Mouse (Mus musculus) E14TG2a.4 (cell line): ENCODE measurements around the gene Ehmt2.

Experiments used
- H3K27me3 ChIP-seq: 2 replicates; pipeline ENCODE4 v1.6.1; 2014; ENCODE audit warnings: low read length, control low read depth; ENCODE audit not compliant: insufficient read depth
- H3K36me3 ChIP-seq: 2 replicates; pipeline ENCODE4 v1.6.1; 2014; ENCODE audit warnings: low read length, control low read depth; ENCODE audit not compliant: insufficient read depth
- H3K4me1 ChIP-seq: replicated peaks from 2 replicates; pipeline ENCODE4 v1.6.1; 2014; ENCODE audit warnings: low read depth, low read length, control low read depth
- H3K4me3 ChIP-seq: replicated peaks from 2 replicates; pipeline ENCODE4 v1.5.1; 2014; ENCODE audit warnings: mild to moderate bottlenecking, low read length
- H3K9me3 ChIP-seq: 2 replicates; pipeline ENCODE4 v1.6.1; 2014; ENCODE audit warnings: low read length, control low read depth
- CTCF ChIP-seq: conservative IDR thresholded peaks from 2 replicates; pipeline ENCODE4 v1.5.1; 2014; ENCODE audit warnings: low read length
- NANOG ChIP-seq: IDR thresholded peaks from 2 replicates; pipeline ENCODE4 v1.6.1; 2014; ENCODE audit warnings: borderline replicate concordance, low read length, mixed read lengths
- POU5F1 ChIP-seq: IDR thresholded peaks from 2 replicates; pipeline ENCODE4 v1.6.1; 2014; ENCODE audit warnings: low read length, borderline replicate concordance

Gene Ehmt2

DNA sequence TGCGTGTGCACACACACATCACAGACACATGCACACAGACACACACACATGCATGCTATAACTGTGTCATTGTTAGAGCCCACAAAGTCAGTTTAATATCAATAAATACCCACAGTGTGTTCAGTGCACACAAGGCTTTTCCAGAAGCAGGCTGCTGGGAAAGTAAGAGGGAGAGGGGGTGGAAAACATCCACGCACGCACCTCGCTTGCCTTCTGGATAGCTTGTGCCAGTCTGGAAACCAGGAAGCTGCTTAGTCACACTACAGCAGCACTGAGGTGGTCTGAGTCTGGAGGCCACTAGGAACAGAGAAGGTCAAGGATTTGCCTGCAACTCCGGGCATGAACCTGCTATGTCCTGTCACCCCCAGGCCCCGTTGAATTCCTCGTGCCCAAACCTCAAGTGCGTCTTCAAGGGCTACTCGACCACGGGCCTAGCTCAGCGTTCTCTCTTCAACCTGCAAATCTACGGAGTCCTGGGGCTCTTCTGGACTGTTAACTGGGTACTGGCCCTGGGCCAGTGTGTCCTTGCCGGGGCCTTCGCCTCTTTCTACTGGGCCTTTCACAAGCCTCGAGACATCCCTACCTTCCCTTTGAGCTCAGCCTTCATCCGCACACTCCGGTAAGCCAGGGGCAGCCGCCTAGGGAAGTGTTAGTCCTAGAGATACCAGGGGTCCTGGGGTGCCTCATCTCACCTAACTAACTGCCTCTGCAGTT, 29.2 kb downstream of the Ehmt2 start:
- peak overlapping the region; percentile 72 for H3K4me3 ChIP-seq
- no peaks in the 10 kb centered on the region for H3K9me3 ChIP-seq
- peaks cover 11% of the 10 kb centered on the region for H3K27me3 ChIP-seq
- peaks cover 2% of the 10 kb centered on the region for H3K36me3 ChIP-seq
- peaks cover 43% of the 10 kb centered on the region for H3K4me1 ChIP-seq
- no peak for TF ChIP-seq CTCF
- no peak for TF ChIP-seq NANOG
- TF ChIP-seq POU5F1: no peak

DNA sequence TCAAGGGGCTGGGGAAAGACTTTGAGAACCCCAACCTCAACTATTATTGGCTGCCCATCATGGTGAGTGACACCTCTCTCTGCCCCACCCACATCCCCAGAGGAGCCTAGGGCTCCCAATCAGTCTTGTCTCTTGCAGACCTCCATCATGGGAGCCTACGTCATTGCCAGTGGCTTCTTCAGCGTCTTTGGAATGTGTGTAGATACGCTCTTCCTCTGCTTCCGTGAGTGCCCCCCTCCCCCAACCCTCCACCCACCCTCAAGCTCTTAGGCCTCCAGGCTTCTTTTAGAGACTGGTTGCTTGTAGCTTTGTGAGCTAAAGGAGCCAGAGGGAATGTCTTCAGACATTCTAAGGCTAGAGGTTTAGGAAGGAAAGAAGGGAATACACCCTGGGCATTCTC, 30.6 kb downstream of the Ehmt2 start:
- Histone ChIP-seq H3K9me3 (no peaks in the 10 kb centered on the region), H3K4me1 (peaks cover 46% of the 10 kb centered on the region), H3K27me3 (peaks cover 23% of the 10 kb centered on the region), H3K36me3 (peaks cover 11% of the 10 kb centered on the region), H3K4me3 (peak overlapping the region; percentile 72)
- TF ChIP-seq NANOG (no peak), CTCF (no peak), POU5F1 (no peak)

DNA sequence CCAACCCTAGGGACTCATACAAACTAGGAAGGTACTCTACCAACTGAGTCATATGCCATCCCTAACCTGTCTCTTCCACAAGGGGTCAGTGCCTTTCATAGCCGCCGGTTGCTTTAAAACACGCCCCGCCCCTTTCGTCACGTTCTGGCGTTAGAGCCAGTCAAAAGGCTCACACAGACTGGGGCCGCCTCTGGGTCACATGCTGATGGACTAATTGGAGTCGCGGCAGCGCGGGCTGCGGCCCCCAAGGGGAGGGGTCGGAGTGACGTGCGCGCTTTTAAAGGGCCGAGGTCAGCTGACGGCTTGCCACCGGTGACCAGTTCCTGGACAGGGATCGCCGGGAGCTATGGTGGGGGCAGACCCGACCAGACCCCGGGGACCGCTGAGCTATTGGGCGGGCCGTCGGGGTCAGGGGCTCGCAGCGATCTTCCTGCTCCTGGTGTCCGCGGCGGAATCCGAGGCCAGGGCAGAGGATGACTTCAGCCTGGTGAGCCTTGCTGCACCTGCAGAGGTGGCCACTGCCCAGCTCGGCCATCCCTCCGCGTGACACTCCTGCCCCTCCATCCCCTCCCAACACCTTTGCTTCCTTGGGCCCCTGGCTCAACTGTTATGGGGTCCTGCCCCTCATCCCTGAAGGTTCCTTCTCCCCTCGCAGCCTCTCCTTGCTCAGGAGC, 32.9 kb downstream of the Ehmt2 start, which contains the start of gene Neu1:
Neu1 (plus strand) TSS at position 193 of the 674 bp plus-strand sequence.
- Histone ChIP-seq H3K9me3 (no peaks in the 10 kb centered on the region), H3K4me3 (peak within 1 kb of the TSS; percentile 91), H3K36me3 (peaks cover 32% of the 10 kb centered on the region), H3K27me3 (peaks cover 35% of the 10 kb centered on the region), H3K4me1 (peaks cover 63% of the 10 kb centered on the region)
- TF ChIP-seq POU5F1 (no peak), NANOG (no peak), CTCF (peak; percentile 45)

DNA sequence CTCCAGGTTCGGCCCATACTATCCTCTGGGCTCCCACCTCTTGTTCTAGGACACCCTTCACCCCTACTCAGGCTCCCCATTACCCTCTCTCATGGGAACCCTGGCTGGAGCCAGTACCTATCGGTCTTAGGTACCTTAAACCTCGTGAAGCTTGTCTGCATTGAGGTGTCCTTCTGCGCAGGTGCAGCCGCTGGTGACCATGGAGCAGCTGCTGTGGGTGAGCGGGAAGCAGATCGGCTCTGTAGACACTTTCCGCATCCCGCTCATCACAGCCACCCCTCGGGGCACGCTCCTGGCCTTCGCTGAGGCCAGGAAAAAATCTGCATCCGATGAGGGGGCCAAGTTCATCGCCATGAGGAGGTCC, 33.4 kb downstream of the Ehmt2 start:
- Histone ChIP-seq H3K9me3 (no peaks in the 10 kb centered on the region), H3K36me3 (peaks cover 32% of the 10 kb centered on the region), H3K4me1 (peaks cover 63% of the 10 kb centered on the region), H3K27me3 (peaks cover 35% of the 10 kb centered on the region), H3K4me3 (peak overlapping the region; percentile 91)
- no peak for TF ChIP-seq CTCF
- TF ChIP-seq NANOG: no peak
- no peak for TF ChIP-seq POU5F1

DNA sequence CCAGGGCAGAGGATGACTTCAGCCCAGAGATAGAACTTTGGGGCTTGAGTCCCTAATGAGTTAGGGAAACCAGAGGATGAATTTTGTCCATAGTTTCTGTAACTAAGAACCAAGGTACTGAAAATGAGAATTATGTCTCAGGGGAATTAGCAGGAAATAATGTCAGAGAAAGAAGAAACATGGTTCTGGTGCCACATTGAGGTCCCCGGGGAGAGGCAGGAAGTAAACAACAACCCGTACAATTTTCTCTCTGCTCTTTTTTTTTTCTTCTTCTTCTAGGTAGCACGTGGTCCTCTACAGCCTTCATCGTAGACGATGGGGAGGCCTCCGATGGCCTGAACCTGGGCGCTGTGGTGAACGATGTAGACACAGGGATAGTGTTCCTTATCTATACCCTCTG, 34.0 kb downstream of the Ehmt2 start:
- peaks cover 32% of the 10 kb centered on the region for H3K36me3 ChIP-seq
- no peak for TF ChIP-seq CTCF
- peaks cover 35% of the 10 kb centered on the region for H3K27me3 ChIP-seq
- peak overlapping the region; percentile 91 for H3K4me3 ChIP-seq
- no peaks in the 10 kb centered on the region for H3K9me3 ChIP-seq
- H3K4me1 ChIP-seq: peaks cover 61% of the 10 kb centered on the region

DNA sequence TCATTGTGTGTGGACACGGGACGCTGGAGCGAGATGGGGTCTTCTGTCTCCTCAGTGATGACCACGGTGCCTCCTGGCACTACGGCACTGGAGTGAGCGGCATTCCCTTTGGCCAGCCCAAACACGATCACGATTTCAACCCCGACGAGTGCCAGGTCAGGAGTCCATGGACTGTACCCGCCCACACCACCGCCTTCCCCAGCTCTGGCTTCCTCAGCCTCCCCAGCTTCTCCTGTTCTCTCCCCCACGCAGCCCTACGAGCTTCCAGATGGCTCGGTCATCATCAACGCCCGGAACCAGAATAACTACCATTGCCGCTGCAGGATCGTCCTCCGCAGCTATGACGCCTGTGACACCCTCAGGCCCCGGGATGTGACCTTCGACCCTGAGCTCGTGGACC, 35.8 kb downstream of the Ehmt2 start:
- H3K4me1 ChIP-seq: peaks cover 44% of the 10 kb centered on the region
- peaks cover 35% of the 10 kb centered on the region for H3K27me3 ChIP-seq
- H3K9me3 ChIP-seq: no peaks in the 10 kb centered on the region
- TF ChIP-seq POU5F1 (no peak), CTCF (no peak), NANOG (no peak)
- H3K4me3 ChIP-seq: peak overlapping the region; percentile 55
- peaks cover 32% of the 10 kb centered on the region for H3K36me3 ChIP-seq

DNA sequence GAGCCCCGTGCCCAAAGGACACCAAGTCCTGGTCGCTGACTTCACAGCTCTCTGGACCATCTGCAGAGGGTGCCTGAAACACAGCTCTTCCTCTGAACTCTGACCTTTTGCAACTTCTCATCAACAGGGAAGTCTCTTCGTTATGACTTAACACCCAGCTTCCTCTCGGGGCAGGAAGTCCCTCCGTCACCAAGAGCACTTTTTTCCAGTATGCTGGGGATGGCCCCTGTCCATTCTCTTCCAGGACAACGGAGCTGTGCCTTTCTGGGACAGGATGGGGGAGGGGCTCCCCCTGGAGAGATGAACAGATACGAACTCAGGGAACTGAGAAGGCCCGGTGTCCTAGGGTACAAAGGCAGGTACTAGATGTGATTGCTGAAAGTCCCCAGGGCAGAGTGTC, 36.6 kb downstream of the Ehmt2 start:
- Histone ChIP-seq H3K9me3 (no peaks in the 10 kb centered on the region), H3K27me3 (peaks cover 35% of the 10 kb centered on the region), H3K4me3 (0 out of 2 replicates have a peak overlapping the region, but pooled peaks have one; percentile 55), H3K36me3 (peaks cover 32% of the 10 kb centered on the region), H3K4me1 (peaks cover 40% of the 10 kb centered on the region)
- TF ChIP-seq CTCF (no peak), POU5F1 (no peak), NANOG (no peak)

DNA sequence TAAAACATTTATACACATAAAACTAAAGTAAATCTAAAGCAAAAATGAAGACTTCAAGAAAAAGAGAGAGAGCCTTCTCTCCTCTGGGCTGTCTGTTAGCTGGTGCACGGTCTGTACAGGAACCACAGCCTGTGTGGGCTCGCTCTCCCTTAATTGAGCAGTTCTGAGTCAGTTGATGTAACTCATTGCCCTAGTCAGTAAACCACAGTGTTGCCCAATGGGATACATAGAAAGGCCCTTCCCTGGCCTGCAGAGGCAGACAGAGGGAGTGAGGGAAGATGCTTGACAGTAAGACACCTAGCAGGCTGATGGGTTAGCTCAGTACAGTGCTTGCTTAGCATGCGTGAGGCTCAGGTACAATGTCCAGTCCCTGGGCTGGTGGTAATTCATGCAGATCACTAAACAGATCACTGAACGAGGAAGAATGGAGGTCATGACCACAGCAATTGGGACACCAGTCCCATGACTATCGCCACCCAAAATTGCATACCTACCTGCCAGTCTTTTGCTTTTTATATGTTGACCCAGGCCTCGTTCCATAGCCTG, 39.8 kb downstream of the Ehmt2 start:
- no peak for TF ChIP-seq CTCF
- TF ChIP-seq NANOG: no peak
- no peak for TF ChIP-seq POU5F1
- no peaks in the 10 kb centered on the region for H3K9me3 ChIP-seq
- H3K4me1 ChIP-seq: peaks cover 39% of the 10 kb centered on the region
- H3K27me3 ChIP-seq: peaks cover 19% of the 10 kb centered on the region
- H3K4me3 ChIP-seq: no peak overlapping the region
- peaks cover 25% of the 10 kb centered on the region for H3K36me3 ChIP-seq
